Mouse (Mus musculus): Measurements from ENCODE around the gene Gm48552. TPM values are rescaled to one million over a fixed set of nuclear protein-coding genes. Genes with fewer than 3 reads are reported as not detected.

The Gm48552 gene
- polyA plus RNA-seq, 1 experiment = 6.8 TPM

DNA sequence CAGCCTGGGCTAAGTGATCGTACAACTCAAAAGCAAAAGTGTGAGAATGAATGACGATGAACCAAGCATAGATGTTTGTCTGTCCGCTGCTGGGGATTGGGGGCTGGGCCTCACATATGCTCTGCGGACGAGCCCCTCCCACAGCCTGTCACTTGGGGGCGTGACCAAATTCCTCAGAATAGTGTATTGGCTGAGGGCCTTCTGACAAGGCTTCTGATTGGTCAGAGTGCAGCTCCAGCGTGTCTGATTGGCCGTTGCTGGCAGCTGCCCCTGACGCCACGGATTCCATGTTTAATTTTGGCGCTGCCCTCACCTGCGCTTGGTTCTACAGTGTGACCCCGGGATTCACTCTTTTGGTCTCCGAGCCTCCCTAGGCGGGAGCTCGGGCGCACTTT lies 44.1 kb downstream of the Gm48552 start:
- Histone ChIP-seq H3K27ac (ENCODE audit: insufficient read depth, low read length) (0 out of 2 replicates have a peak overlapping the region, but pooled peaks have one; percentile 5), H3K4me1 (ENCODE audit: control insufficient read depth, insufficient read depth, low read length) (peaks cover 3% of the 10 kb centered on the region; the same call in 1 of the 2 replicates), H3K4me3 (ENCODE audit: insufficient read depth, low read length) (peak overlapping the region; percentile 24)
- TF ChIP-seq POLR2A (IDR thresholded peaks at IDR 0.05; ENCODE audit: extremely low read depth, insufficient read depth, low read length) = no peak
- no peak for TF ChIP-seq CTCF (IDR thresholded peaks at IDR 0.05; ENCODE audit: extremely low read depth, insufficient read depth, low read length)

DNA sequence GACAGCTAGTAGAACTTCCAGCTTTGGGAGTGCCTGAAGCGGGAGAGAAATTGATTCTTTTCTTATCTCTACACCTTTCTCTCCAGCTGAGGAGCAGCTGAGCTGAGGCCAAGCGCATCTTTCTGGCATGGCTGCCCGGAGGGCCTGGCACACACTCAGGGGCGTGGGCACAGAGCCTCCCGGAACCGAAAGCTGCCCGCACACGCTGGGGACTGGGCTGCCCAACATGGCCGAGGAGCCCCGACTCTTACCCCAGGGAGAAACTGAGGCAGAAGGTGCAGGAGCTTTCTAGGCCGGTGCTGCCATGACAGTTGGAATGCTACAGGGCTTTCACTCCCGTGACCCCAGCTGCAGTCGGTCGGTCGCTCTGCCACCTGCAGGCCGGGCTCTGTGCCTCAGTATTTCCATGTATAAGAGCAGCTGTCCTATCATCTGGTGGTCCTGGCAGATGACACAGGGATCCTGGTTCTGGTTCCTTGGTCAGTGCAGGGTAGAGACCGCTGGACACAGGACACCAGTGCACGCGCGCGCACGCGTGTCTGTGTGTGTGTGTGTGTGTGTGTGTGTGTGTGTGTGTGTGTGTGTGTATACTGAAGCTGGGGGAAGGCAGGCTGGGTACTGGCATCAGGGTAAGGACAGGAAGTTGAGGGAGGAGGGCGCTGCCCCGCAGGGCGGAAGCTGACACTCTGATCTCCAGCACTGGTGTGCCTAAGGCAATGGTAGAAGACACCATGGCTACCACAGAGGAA lies 44.9 kb downstream of the Gm48552 start:
- Histone ChIP-seq H3K4me3 (ENCODE audit: insufficient read depth, low read length) (no peak overlapping the region; the same call in 1 of the 2 replicates), H3K4me1 (ENCODE audit: control insufficient read depth, insufficient read depth, low read length) (peaks cover 3% of the 10 kb centered on the region; the same call in 1 of the 2 replicates), H3K27ac (ENCODE audit: insufficient read depth, low read length) (0 out of 2 replicates have a peak overlapping the region, but pooled peaks have one; percentile 5)
- TF ChIP-seq POLR2A (IDR thresholded peaks at IDR 0.05; ENCODE audit: extremely low read depth, insufficient read depth, low read length) = no peak
- TF ChIP-seq CTCF (IDR thresholded peaks at IDR 0.05; ENCODE audit: extremely low read depth, insufficient read depth, low read length) = no peak

DNA sequence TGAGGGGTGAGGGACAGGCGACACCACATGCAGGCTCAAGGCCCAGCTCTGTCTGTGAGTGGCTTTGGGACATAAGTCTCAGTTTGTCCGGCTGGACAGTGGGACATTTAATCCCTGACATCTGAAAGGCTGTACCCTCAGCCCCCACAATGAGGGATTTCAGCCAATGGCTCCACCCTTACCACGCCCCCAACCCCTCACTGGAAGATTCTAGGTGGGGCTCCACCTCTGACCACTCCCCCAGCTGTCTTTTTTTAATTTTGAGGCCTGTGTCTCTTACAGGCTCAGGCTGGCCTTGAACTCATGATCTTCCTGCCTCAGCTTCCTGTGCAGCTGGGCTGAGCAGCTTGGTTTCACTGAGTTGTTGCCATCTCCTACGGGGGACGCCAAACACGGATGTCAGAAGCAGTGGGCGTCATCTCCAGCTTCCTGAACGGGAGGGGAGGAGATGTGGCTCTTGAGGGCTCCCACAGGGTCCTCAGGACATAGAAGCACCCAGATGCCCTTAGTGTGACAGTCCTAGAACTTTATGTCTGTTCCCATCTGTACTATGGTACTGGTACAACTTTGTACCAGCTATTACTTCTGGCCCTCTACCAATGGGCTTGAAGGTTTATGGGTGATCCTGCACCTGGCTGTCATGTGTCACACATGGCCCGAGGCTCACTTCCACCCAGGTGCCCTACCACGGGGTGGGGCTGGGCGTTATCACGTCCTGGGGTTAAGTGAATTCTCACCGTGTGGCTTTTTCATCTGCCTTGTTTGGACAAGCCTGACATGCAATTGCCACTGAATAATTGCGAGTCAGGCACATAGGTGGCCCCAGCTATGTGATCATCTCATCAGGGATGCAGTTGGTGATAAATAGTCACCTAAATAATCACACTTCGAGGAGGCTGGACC lies 45.8 kb downstream of the Gm48552 start:
- Histone ChIP-seq H3K4me1 (ENCODE audit: control insufficient read depth, insufficient read depth, low read length) (peaks cover 2% of the 10 kb centered on the region; the same call in 1 of the 2 replicates), H3K27ac (ENCODE audit: insufficient read depth, low read length) (0 out of 2 replicates have a peak overlapping the region, but pooled peaks have one; percentile 32), H3K4me3 (ENCODE audit: insufficient read depth, low read length) (no peak overlapping the region)
- no peak for TF ChIP-seq CTCF (IDR thresholded peaks at IDR 0.05; ENCODE audit: extremely low read depth, insufficient read depth, low read length)
- no peak for TF ChIP-seq POLR2A (IDR thresholded peaks at IDR 0.05; ENCODE audit: extremely low read depth, insufficient read depth, low read length)

DNA sequence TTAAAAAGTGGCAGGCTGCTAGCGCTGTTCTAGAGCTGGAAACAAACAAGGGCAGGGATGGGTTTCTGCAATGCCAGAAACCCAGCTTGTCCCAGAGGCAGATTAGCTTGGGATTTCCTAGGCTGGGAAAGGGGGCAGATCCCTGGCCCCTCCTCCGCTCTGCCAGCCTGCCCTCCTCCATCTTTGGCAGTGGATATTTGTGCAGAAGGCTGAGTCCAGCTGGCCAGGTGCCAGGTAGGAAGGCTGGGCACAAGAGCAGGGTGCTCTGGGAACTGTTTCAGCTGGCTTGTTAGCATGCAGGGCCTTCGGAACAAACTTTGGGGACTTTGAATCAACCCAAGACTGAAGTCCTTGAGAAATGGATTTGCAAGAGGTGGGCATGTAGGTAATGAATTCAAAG lies 46.6 kb downstream of the Gm48552 start:
- Histone ChIP-seq H3K4me3 (ENCODE audit: insufficient read depth, low read length) (no peak overlapping the region), H3K4me1 (ENCODE audit: control insufficient read depth, insufficient read depth, low read length) (peaks cover 2% of the 10 kb centered on the region; the same call in 1 of the 2 replicates), H3K27ac (ENCODE audit: insufficient read depth, low read length) (0 out of 2 replicates have a peak overlapping the region, but pooled peaks have one; percentile 32)
- TF ChIP-seq CTCF (IDR thresholded peaks at IDR 0.05; ENCODE audit: extremely low read depth, insufficient read depth, low read length) = no peak
- TF ChIP-seq POLR2A (IDR thresholded peaks at IDR 0.05; ENCODE audit: extremely low read depth, insufficient read depth, low read length) = no peak

Other genes starting within 250 kb of the Gm48552 start
- gene Pias4, start 221.1 kb upstream of the Gm48552 start, polyA plus RNA-seq (2012; rRNA removed) = 21.3 and 22.5 TPM in 2 replicates
- 1,040 and 1,088 TPM in 2 replicates for gene Eef2, start 212.4 kb upstream of the Gm48552 start, polyA plus RNA-seq (2012; rRNA removed)
- gene Dapk3, start 206.0 kb upstream of the Gm48552 start, polyA plus RNA-seq (2012; rRNA removed) = 71.2 and 77.1 TPM in 2 replicates
- not detected in 2 replicates for gene 4930442H23Rik, start 205.2 kb upstream of the Gm48552 start, polyA plus RNA-seq (2012; rRNA removed)
- gene Nmrk2, start 187.0 kb upstream of the Gm48552 start, polyA plus RNA-seq (2012; rRNA removed) = 0.13 and 0.19 TPM in 2 replicates
- 166 and 169 TPM in 2 replicates for gene Atcay, start 158.2 kb upstream of the Gm48552 start, polyA plus RNA-seq (2012; rRNA removed)
- 93.1 and 105 TPM in 2 replicates for gene Zfr2, start 155.8 kb upstream of the Gm48552 start, polyA plus RNA-seq (2012; rRNA removed)
- gene Matk, start 136.1 kb upstream of the Gm48552 start, polyA plus RNA-seq (2012; rRNA removed) = 475 and 540 TPM in 2 replicates
- 61.1 and 64.7 TPM in 2 replicates for gene Mrpl54, start 122.1 kb upstream of the Gm48552 start, polyA plus RNA-seq (2012; rRNA removed)
- gene Apba3, start 122.0 kb upstream of the Gm48552 start, polyA plus RNA-seq (2012; rRNA removed) = 52.1 and 58.2 TPM in 2 replicates
- 0.15 and 0.17 TPM in 2 replicates for gene Tjp3, start 97.4 kb upstream of the Gm48552 start, polyA plus RNA-seq (2012; rRNA removed)
- gene Pip5k1c, start 96.0 kb upstream of the Gm48552 start, polyA plus RNA-seq (2012; rRNA removed) = 414 and 443 TPM in 2 replicates
- gene Cactin, start 67.9 kb upstream of the Gm48552 start, polyA plus RNA-seq (2012; rRNA removed) = 32.2 and 33.0 TPM in 2 replicates
- 2.7 and 2.9 TPM in 2 replicates for gene Tbxa2r, start 60.3 kb upstream of the Gm48552 start, polyA plus RNA-seq (2012; rRNA removed)
- 1.2 and 1.4 TPM in 2 replicates for gene Gipc3, start 45.7 kb upstream of the Gm48552 start, polyA plus RNA-seq (2012; rRNA removed)
- 34.4 and 36.3 TPM in 2 replicates for gene Hmg20b, start 38.5 kb upstream of the Gm48552 start, polyA plus RNA-seq (2012; rRNA removed)
- 30.1 and 30.8 TPM in 2 replicates for gene Mfsd12, start 31.5 kb upstream of the Gm48552 start, polyA plus RNA-seq (2012; rRNA removed)
- gene 4930404N11Rik, start 23.2 kb upstream of the Gm48552 start, polyA plus RNA-seq (2012; rRNA removed) = 0.45 and 0.52 TPM in 2 replicates
- 75.5 and 76.0 TPM in 2 replicates for gene Fzr1, start 10.5 kb upstream of the Gm48552 start, polyA plus RNA-seq (2012; rRNA removed)
- 106 and 108 TPM in 2 replicates for gene Dohh, start 4.6 kb upstream of the Gm48552 start, polyA plus RNA-seq (2012; rRNA removed)
- gene Gm48551, start 4.5 kb upstream of the Gm48552 start, polyA plus RNA-seq (2012; rRNA removed) = 5.8 and 5.9 TPM in 2 replicates
- 2.5 and 3.0 TPM in 2 replicates for gene Smim24, start 4.0 kb downstream of the Gm48552 start, polyA plus RNA-seq (2012; rRNA removed)
- gene Nfic, start 66.6 kb downstream of the Gm48552 start, polyA plus RNA-seq (2012; rRNA removed) = 52.2 and 54.5 TPM in 2 replicates
- 307 and 309 TPM in 2 replicates for gene Celf5, start 93.7 kb downstream of the Gm48552 start, polyA plus RNA-seq (2012; rRNA removed)
- 124 and 129 TPM in 2 replicates for gene Ncln, start 107.4 kb downstream of the Gm48552 start, polyA plus RNA-seq (2012; rRNA removed)
- gene S1pr4, start 111.1 kb downstream of the Gm48552 start, polyA plus RNA-seq (2012; rRNA removed) = 0.87 and 1.1 TPM in 2 replicates
- gene Gna15, start 135.2 kb downstream of the Gm48552 start, polyA plus RNA-seq (2012; rRNA removed) = 3.4 and 3.9 TPM in 2 replicates
- 147 and 154 TPM in 2 replicates for gene Gna11, start 156.2 kb downstream of the Gm48552 start, polyA plus RNA-seq (2012; rRNA removed)
- gene Aes, start 170.5 kb downstream of the Gm48552 start, polyA plus RNA-seq (2012; rRNA removed) = 897 and 916 TPM in 2 replicates
- 97.8 and 112 TPM in 2 replicates for gene Tle2, start 185.6 kb downstream of the Gm48552 start, polyA plus RNA-seq (2012; rRNA removed)
- gene Tle6, start 212.1 kb downstream of the Gm48552 start, polyA plus RNA-seq (2012; rRNA removed) = 21.2 and 25.3 TPM in 2 replicates
- gene BC025920, start 217.3 kb downstream of the Gm48552 start, polyA plus RNA-seq (2012; rRNA removed) = 3.7 and 4.2 TPM in 2 replicates
- gene Sirt6, start 238.8 kb downstream of the Gm48552 start, polyA plus RNA-seq (2012; rRNA removed) = 31.2 and 33.3 TPM in 2 replicates
- gene Ankrd24, start 239.5 kb downstream of the Gm48552 start, polyA plus RNA-seq (2012; rRNA removed) = 143 and 144 TPM in 2 replicates

Measured in cortical plate, adult 2 months (tissue).